Mouse (Mus musculus) bone marrow macrophage, adult 2 months (primary cell): ENCODE results near the gene Rasgef1c. TPM values are rescaled to one million over a fixed set of nuclear protein-coding genes. Genes with fewer than 3 reads are reported as not detected.

ENCODE experiments used
- H3K27ac ChIP-seq: 2 replicates; pipeline ENCODE4 v1.5.1; 2012; ENCODE audit warnings: low read depth, low read length; ENCODE audit not compliant: insufficient read depth
- H3K4me1 ChIP-seq: 2 replicates; pipeline ENCODE4 v1.6.1; 2012; ENCODE audit warnings: low read length; ENCODE audit not compliant: control insufficient read depth, insufficient read depth
- H3K4me3 ChIP-seq: 2 replicates; pipeline ENCODE4 v1.5.1; 2012; ENCODE audit warnings: mild to moderate bottlenecking, low read length, moderate library complexity; ENCODE audit not compliant: insufficient read depth
- CTCF ChIP-seq: IDR thresholded peaks from 2 replicates; pipeline ENCODE4 v1.5.1; 2012; ENCODE audit warnings: low read depth, mild to moderate bottlenecking, low read length, moderate library complexity
- POLR2A ChIP-seq: IDR thresholded peaks from 2 replicates; pipeline ENCODE4 v1.6.1; 2012; ENCODE audit warnings: mild to moderate bottlenecking, low read depth, low read length, borderline replicate concordance
- polyA plus RNA-seq: library from polyadenylated mRNA; stranded (reverse); fragments of >200 nt; gene quantifications from 2 replicates; pipeline ENCODE4 v1.2.4, GENCODE M21; 2012; ENCODE audit not compliant: missing spikeins, insufficient read depth, insufficient read length

Gene Rasgef1c
- polyA plus RNA-seq, 1 experiment = not detected

DNA sequence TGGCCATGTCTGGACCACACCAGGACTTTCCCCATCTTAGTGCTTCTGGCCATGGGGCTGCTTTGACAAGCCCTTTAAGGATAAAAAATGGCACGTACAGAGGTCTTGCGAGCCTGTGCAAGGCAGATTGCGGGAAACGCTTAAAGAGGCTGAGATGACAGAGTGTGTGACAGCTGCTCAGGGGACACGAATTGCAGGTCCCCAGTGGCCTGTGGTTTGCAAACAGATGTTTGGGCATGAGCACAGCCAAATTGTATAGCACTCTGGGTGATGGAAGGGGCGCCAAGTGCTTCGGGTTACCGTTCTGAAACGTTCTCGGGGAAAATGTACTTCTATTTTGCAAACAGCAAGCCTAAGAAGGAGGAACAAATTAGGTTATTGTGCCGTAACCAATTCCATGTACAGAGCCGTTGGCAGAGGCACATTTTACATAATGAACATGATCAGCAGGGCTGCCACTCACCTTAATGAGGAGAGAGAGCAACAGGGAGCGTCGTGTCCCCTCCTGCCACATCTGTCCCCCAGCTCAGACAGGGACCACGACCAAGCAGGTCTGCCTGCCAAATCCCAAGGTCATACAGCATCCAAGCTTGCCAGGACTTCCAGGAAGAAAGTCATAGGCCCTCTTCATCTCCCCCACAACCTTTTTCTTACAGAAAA is 17.0 kb downstream of the Rasgef1c start:
- no peak overlapping the region for H3K27ac ChIP-seq
- TF ChIP-seq CTCF = no peak
- no peak for TF ChIP-seq POLR2A

GRCm38 (mm10) chr11:49919304-49919703 is 17.7 kb downstream of the Rasgef1c start:
- H3K4me1 ChIP-seq = no peaks in the 10 kb centered on the region
- TF ChIP-seq CTCF (no peak), POLR2A (no peak)
- H3K27ac ChIP-seq = no peak overlapping the region
- H3K4me3 ChIP-seq = no peak overlapping the region

More for the DNA sequence above, 17.0 kb downstream of the Rasgef1c start:
- Histone ChIP-seq H3K4me1 (no peaks in the 10 kb centered on the region), H3K4me3 (no peak overlapping the region)

GRCm38 (mm10) chr11:49923539-49923938 is 21.9 kb downstream of the Rasgef1c start:
- TF ChIP-seq POLR2A (no peak), CTCF (no peak)
- no peak overlapping the region for H3K4me3 ChIP-seq
- no peaks in the 10 kb centered on the region for H3K4me1 ChIP-seq
- no peak overlapping the region for H3K27ac ChIP-seq

- TF ChIP-seq CTCF (no peak), POLR2A (no peak)
- Histone ChIP-seq H3K27ac (no peak overlapping the region), H3K4me1 (no peaks in the 10 kb centered on the region), H3K4me3 (no peak overlapping the region)
Observed at GRCm38 (mm10) chr11:49926183-49926582, 24.5 kb downstream of the Rasgef1c start.

DNA sequence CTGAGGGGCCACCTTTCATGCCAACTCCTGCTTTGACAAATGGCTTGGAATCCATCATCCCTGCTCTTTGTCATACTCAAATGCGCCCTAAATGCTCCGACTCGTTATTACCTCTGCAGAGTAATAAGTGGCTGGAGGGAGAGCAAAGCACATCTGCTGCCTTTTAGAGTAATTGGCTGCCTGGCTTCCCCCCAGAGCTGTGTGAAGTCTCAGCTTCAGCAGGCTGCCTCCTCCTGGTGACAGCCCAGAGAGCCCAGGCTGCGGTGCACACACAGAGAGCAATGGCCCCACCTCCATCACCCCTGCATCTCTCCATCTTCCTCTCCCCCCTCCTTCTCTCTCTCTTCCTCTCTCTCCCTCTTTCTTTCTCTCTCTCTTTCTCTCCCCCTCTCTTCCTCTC is 25.5 kb downstream of the Rasgef1c start:
- TF ChIP-seq POLR2A = no peak
- TF ChIP-seq CTCF = no peak
- no peaks in the 10 kb centered on the region for H3K4me1 ChIP-seq
- no peak overlapping the region for H3K4me3 ChIP-seq
- no peak overlapping the region for H3K27ac ChIP-seq

DNA sequence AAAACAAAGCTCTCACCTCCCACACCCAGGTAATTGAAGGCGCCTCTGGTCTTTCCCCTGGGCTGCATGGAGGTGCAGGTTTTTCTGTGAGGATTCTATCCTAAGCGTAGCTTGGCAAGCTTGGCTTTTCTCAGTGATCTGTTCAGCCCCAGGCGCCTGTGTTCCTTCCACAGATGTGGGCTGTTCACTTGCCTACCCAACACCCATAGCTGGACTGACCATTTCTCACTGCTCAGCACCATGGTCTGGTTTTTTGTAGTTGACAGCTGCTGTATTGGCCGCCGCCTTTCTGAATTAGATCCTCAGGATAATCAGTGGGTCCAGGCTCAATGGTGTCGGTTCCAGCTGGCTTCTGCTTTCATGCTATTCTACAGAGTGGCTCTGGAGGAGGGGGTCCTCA is 26.0 kb downstream of the Rasgef1c start:
- TF ChIP-seq POLR2A = no peak
- no peak for TF ChIP-seq CTCF
- no peaks in the 10 kb centered on the region for H3K4me1 ChIP-seq
- no peak overlapping the region for H3K4me3 ChIP-seq
- no peak overlapping the region for H3K27ac ChIP-seq

DNA sequence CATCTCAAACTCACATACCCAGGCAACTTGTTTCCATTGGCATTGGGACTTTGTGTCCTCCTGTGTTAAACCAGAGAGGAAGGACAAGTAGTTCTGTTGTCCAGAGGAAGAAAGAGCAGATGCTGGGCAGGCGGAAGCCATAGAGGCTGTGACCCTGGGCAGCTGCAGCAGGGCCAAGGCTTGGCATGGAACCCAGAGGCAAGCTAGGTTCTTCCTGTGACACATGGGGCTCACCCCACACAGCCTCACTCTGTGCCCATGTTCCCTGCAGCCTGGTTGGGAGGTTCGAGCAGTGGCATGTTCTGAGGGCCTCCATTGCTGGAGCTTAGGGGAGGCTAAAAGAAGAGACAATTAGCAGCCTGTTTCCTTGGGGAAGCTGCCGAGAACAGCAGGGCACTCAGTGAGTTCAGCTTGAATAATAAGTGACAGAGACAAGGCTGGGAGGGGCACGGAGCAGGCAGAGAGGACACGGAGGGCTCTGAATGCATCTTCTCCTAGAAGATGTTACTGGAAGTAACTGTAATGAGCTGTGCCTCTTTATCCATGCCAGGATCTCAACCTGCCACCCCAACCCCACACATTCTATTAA is 29.5 kb downstream of the Rasgef1c start:
- H3K27ac ChIP-seq = no peak overlapping the region
- TF ChIP-seq POLR2A (no peak), CTCF (no peak)

GRCm38 (mm10) chr11:49931853-49932252 is 30.2 kb downstream of the Rasgef1c start:
- TF ChIP-seq CTCF = no peak
- no peak for TF ChIP-seq POLR2A
- Histone ChIP-seq H3K27ac (no peak overlapping the region), H3K4me1 (no peaks in the 10 kb centered on the region), H3K4me3 (no peak overlapping the region)

More for the DNA sequence above, 29.5 kb downstream of the Rasgef1c start:
- Histone ChIP-seq H3K4me1 (no peaks in the 10 kb centered on the region), H3K4me3 (no peak overlapping the region)

- Histone ChIP-seq H3K27ac (no peak overlapping the region), H3K4me3 (no peak overlapping the region), H3K4me1 (no peaks in the 10 kb centered on the region)
- TF ChIP-seq POLR2A (no peak), CTCF (no peak)
Observed at GRCm38 (mm10) chr11:49933811-49934210, 32.2 kb downstream of the Rasgef1c start.

GRCm38 (mm10) chr11:49934322-49934721 is 32.7 kb downstream of the Rasgef1c start:
- Histone ChIP-seq H3K4me1 (no peaks in the 10 kb centered on the region), H3K4me3 (no peak overlapping the region), H3K27ac (no peak overlapping the region)
- TF ChIP-seq CTCF (no peak), POLR2A (no peak)

- Histone ChIP-seq H3K27ac (no peak overlapping the region), H3K4me3 (no peak overlapping the region), H3K4me1 (no peaks in the 10 kb centered on the region)
- no peak for TF ChIP-seq POLR2A
- TF ChIP-seq CTCF = no peak
Observed at GRCm38 (mm10) chr11:49936458-49936857, 34.8 kb downstream of the Rasgef1c start.
